8 mouse cellular contexts compared by ENCODE assay signal in genomic region chr5:150118455-150119241, GRCm38 (mm10). TPM values are rescaled to one million over a fixed set of nuclear protein-coding genes. Genes with fewer than 3 reads are reported as not detected.
A peak's percentile ranks its signal among the peaks of the same experiment; 100 is the strongest.
DNase-seq lines count a peak whose midpoint lies in the region; ATAC-seq and TF ChIP-seq lines count a peak whose summit lies in the region.

Gene Fry, plus strand, starts transcription at chr5:150118645.

- under 1% methylated on average over 66 of the region's 68 CpGs for WGBS in lung, embryonic 14.5 days

- ATAC-seq in lung, embryonic 14.5 days (ENCODE audit: insufficient read depth) = peak; percentile 99
- ATAC-seq in neutrophil, adult 5-6 weeks (ENCODE audit: extremely low read depth, insufficient number of reproducible peaks, low FRiP score, poor library complexity, severe bottlenecking) = peak; percentile 93

- DNase-seq in ES-CJ7 (ENCODE audit: low read depth, low spot score) = peak; percentile 83
- DNase-seq in cerebellum, adult 8-10 months = peak; percentile 75
- peak; percentile 69 for DNase-seq in forelimb bud, embryonic 11.5 days (ENCODE audit: low read depth, low spot score)
- peak; percentile 97 for DNase-seq in heart, postnatal 4 days
- DNase-seq in layer of hippocampus, adult 8-10 months (ENCODE audit: low spot score in 2 of 2) = peak; percentile 92 to 93
- peak; percentile 93 for DNase-seq in lung, embryonic 14.5 days
- DNase-seq in testis, postnatal 14 days (ENCODE audit: low spot score) = peak; percentile 88

- peak within 1 kb of the TSS; percentile 40 for H3K9ac ChIP-seq in lung, embryonic 14.5 days

- H3K36me3 ChIP-seq in lung, embryonic 14.5 days (ENCODE audit: insufficient read depth) = no peaks in the 10 kb centered on the region

- H3K27me3 ChIP-seq in lung, embryonic 14.5 days (ENCODE audit: insufficient read depth, low read length) = 0 out of 2 replicates have a peak, but pooled peaks cover 4% of the 10 kb centered on the region

- H3K9me3 ChIP-seq in lung, embryonic 14.5 days (ENCODE audit: low read depth, low read length) = peaks cover 3% of the 10 kb centered on the region; the same call in 1 of the 2 replicates

- H3K4me2 ChIP-seq in lung, embryonic 14.5 days = peak within 1 kb of the TSS; percentile 82

- H3K4me3 ChIP-seq in lung, embryonic 14.5 days (ENCODE audit: low read depth, low read length) = peak within 1 kb of the TSS; percentile 62

- no peak for TF ChIP-seq CTCF in lung, embryonic 14.5 days (IDR thresholded peaks at IDR 0.05; ENCODE audit: low read depth)

- H3K4me1 ChIP-seq in lung, embryonic 14.5 days (ENCODE audit: insufficient read depth) = peaks cover 7% of the 10 kb centered on the region; the same call in 1 of the 2 replicates

- no peak within 1 kb of the TSS for H3K27ac ChIP-seq in lung, embryonic 14.5 days (ENCODE audit: low read depth)

RNA-seq across cellular contexts. Expression of gene Fry, which starts in this region (rescaled TPM):
- 100 to 1,000 TPM; 169 to 174 TPM for total RNA-seq in heart, postnatal 4 days (2021)
- total RNA-seq in layer of hippocampus, adult 8-10 months (2022) = 100 to 1,000 TPM; 173 to 253 (median 207) TPM
- polyA plus RNA-seq in lung, embryonic 14.5 days (2014; fragmentation: Nextera tagmentation; extraction: Ambion mirVana) = 5.5 and 5.7 TPM in 2 replicates
- total RNA-seq in neutrophil, adult 5-6 weeks (2017) = 110 and 115 TPM in 2 replicates
